Mouse (Mus musculus) layer of hippocampus, postnatal 10 days (tissue): ENCODE results near the gene Maco1. TPM values are rescaled to one million over a fixed set of nuclear protein-coding genes. Genes with fewer than 3 reads are reported as not detected.

ENCODE experiments used
- DNase-seq, 2 experiments: peaks; one replicate each; pipeline ENCODE4 v3.0.0; 2021; ENCODE audit warnings: low spot score in 2 of 2
- long read RNA-seq: library from polyadenylated mRNA; stranded (forward); transcript quantifications from one replicate; pipeline ENCODE4 v2.0.0, GENCODE M21; 2023
- total RNA-seq, 2 experiments: library from RNA; stranded (reverse); gene quantifications; 2 replicates each; pipeline ENCODE4 v1.2.3; 2021

The Maco1 gene
- 10 to 100 TPM; 48.2 to 52.1 TPM for total RNA-seq
- long read RNA-seq, transcript Maco1-201 (11 exons, 3,826 nt), result major isoform, 10 of 26 reads
- long read RNA-seq, partial matches to known transcripts, result 3 of 26 reads
- long read RNA-seq, other reads (novel, unspliced or antisense), result 13 of 26 reads

GRCm38 (mm10) chr4:134853259-134853636, at the start of gene Maco1:
Gene Maco1, minus strand, starts transcription at chr4:134853345.
- peak; percentile 100 for DNase-seq

GRCm38 (mm10) chr4:134901126-134901525, 48.0 kb upstream of the Maco1 start:
- no peak for DNase-seq

- DNase-seq, result no peak
Measured at GRCm38 (mm10) chr4:134897256-134897655, 44.1 kb upstream of the Maco1 start.

GRCm38 (mm10) chr4:134892096-134892495, 39.0 kb upstream of the Maco1 start:
- peak; percentile 61 to 66 for DNase-seq

- DNase-seq, result no peak
Measured at GRCm38 (mm10) chr4:134884364-134884763, 31.2 kb upstream of the Maco1 start.

GRCm38 (mm10) chr4:134883808-134884207, 30.7 kb upstream of the Maco1 start:
- DNase-seq, result no peak

- DNase-seq, result peak in 1 of 2 experiments; percentile 15
Measured at GRCm38 (mm10) chr4:134883266-134883665, 30.1 kb upstream of the Maco1 start.

- peak in 1 of 2 experiments; percentile 25 for DNase-seq
Measured at GRCm38 (mm10) chr4:134880041-134880440, 26.9 kb upstream of the Maco1 start.

GRCm38 (mm10) chr4:134879410-134879981, 26.4 kb upstream of the Maco1 start:
- peak; percentile 77 to 83 for DNase-seq

- no peak for DNase-seq
Measured at GRCm38 (mm10) chr4:134876171-134876570, 23.0 kb upstream of the Maco1 start.

GRCm38 (mm10) chr4:134871950-134872349, 18.8 kb upstream of the Maco1 start:
- DNase-seq, result no peak

- DNase-seq, result no peak
Measured at GRCm38 (mm10) chr4:134871477-134871876, 18.3 kb upstream of the Maco1 start.

GRCm38 (mm10) chr4:134869815-134870375, 16.8 kb upstream of the Maco1 start:
- no peak for DNase-seq

- no peak for DNase-seq
Measured at GRCm38 (mm10) chr4:134869068-134869730, 16.1 kb upstream of the Maco1 start.

- DNase-seq, result no peak
Measured at GRCm38 (mm10) chr4:134868490-134868889, 15.3 kb upstream of the Maco1 start.

- no peak for DNase-seq
Measured at GRCm38 (mm10) chr4:134868065-134868464, 14.9 kb upstream of the Maco1 start.

- no peak for DNase-seq
Measured at GRCm38 (mm10) chr4:134867661-134868060, 14.5 kb upstream of the Maco1 start.

- DNase-seq, result no peak
Measured at GRCm38 (mm10) chr4:134867213-134867612, 14.1 kb upstream of the Maco1 start.

GRCm38 (mm10) chr4:134865789-134866188, 12.6 kb upstream of the Maco1 start:
- DNase-seq, result no peak

GRCm38 (mm10) chr4:134865340-134865739, 12.2 kb upstream of the Maco1 start:
- DNase-seq, result no peak

GRCm38 (mm10) chr4:134863937-134864729, 11.0 kb upstream of the Maco1 start, which contains the start of gene Rhd:
Gene Rhd, plus strand, starts transcription at chr4:134864536.
- no peak for DNase-seq

- no peak for DNase-seq
Measured at GRCm38 (mm10) chr4:134862996-134863395, 9.9 kb upstream of the Maco1 start.
